In genomic region chr10:120674321-120675045, GRCm38 (mm10) we compare ENCODE assay signal across 18 mouse cellular contexts.
DNase-seq lines count a peak whose midpoint lies in the region; ATAC-seq and TF ChIP-seq lines count a peak whose summit lies in the region.
"Had no signal": no experiment of that assay in that cellular context is flagged by ENCODE, and none has a peak within 500 bp of the region (broad histone marks: within the 10 kb centered on the region; RNA-seq: fewer than 3 reads in every experiment).

No protein-coding gene starts in this region.

- no peak for TF ChIP-seq CTCF in liver, postnatal 0 days (IDR thresholded peaks at IDR 0.05; ENCODE audit: low read depth)
- no peak for TF ChIP-seq CTCF in thymus, adult 2 months (IDR thresholded peaks at IDR 0.05; ENCODE audit: borderline replicate concordance, control insufficient read depth, extremely low read depth, insufficient read depth, low read length, poor library complexity)
- TF ChIP-seq CTCF in kidney, adult 2 months (conservative IDR thresholded peaks at IDR 0.05; ENCODE audit: insufficient read depth, insufficient read length, low read depth, low read length) = no peak

- TF ChIP-seq POLR2A in thymus, adult 2 months (IDR thresholded peaks at IDR 0.05; ENCODE audit: control insufficient read depth, extremely low read depth, insufficient read depth, low read length, poor library complexity) = no peak
- no peak for TF ChIP-seq POLR2A in kidney, adult 2 months (IDR thresholded peaks at IDR 0.05; ENCODE audit: low read depth, low read length)

- peaks cover 8% of the 10 kb centered on the region; the same call in 1 of the 2 replicates for H3K4me1 ChIP-seq in kidney, embryonic 15.5 days
- H3K4me1 ChIP-seq in heart, embryonic 14.5 days (ENCODE audit: control insufficient read depth in 2 of 2, insufficient read depth in 2 of 2, low read length in 2 of 2) = peaks cover 9 to 17% of the 10 kb centered on the region in 2 experiments
- no peaks in the 10 kb centered on the region for H3K4me1 ChIP-seq in liver, postnatal 0 days (ENCODE audit: insufficient read depth)
- no peaks in the 10 kb centered on the region for H3K4me1 ChIP-seq in thymus, adult 2 months (replicated peaks; ENCODE audit: control insufficient read depth, insufficient read depth, low read length)
- no peaks in the 10 kb centered on the region for H3K4me1 ChIP-seq in kidney, adult 2 months (ENCODE audit: control insufficient read depth, insufficient read depth, low read length)
- H3K4me1 ChIP-seq: stomach, embryonic 15.5 days had no signal

- H3K27me3 ChIP-seq in kidney, embryonic 15.5 days = no peaks in the 10 kb centered on the region
- H3K27me3 ChIP-seq in heart, embryonic 14.5 days (ENCODE audit: control insufficient read depth, insufficient read depth, low read length) = no peaks in the 10 kb centered on the region
- H3K27me3 ChIP-seq in liver, postnatal 0 days (ENCODE audit: insufficient read depth, low read length) = no peaks in the 10 kb centered on the region
- H3K27me3 ChIP-seq in thymus, adult 2 months (ENCODE audit: control insufficient read depth, insufficient read depth, low read length) = no peaks in the 10 kb centered on the region
- no peaks in the 10 kb centered on the region; the same call in 1 of the 2 replicates for H3K27me3 ChIP-seq in kidney, adult 2 months (replicated peaks; ENCODE audit: control insufficient read depth, insufficient read depth, low read length)
- H3K27me3 ChIP-seq: stomach, embryonic 15.5 days had no signal

- no peak for ATAC-seq in kidney, embryonic 15.5 days (replicated peaks; ENCODE audit: low FRiP score)
- ATAC-seq in heart, embryonic 14.5 days (ENCODE audit: insufficient number of reproducible peaks, insufficient read depth, low FRiP score, low read depth) = peak; percentile 54; the same call in 1 of the 2 replicates
- peak; percentile 60 for ATAC-seq in liver, postnatal 0 days
- ATAC-seq: hindbrain, embryonic 16.5 days had no signal

- no peaks in the 10 kb centered on the region for H3K9me3 ChIP-seq in kidney, embryonic 15.5 days (replicated peaks)
- H3K9me3 ChIP-seq in heart, embryonic 14.5 days (ENCODE audit: control insufficient read depth, low read length) = no peaks in the 10 kb centered on the region
- no peaks in the 10 kb centered on the region for H3K9me3 ChIP-seq in liver, postnatal 0 days (ENCODE audit: low read length)
- H3K9me3 ChIP-seq: stomach, embryonic 15.5 days had no signal

- no peak overlapping the region for H3K4me3 ChIP-seq in kidney, embryonic 15.5 days (replicated peaks)
- no peak overlapping the region for H3K4me3 ChIP-seq in heart, embryonic 14.5 days (ENCODE audit: control insufficient read depth in 1 of 2, insufficient read depth in 1 of 2, low read depth in 1 of 2, low read length in 2 of 2)
- no peak overlapping the region for H3K4me3 ChIP-seq in liver, postnatal 0 days (ENCODE audit: low read depth, low read length)
- no peak overlapping the region for H3K4me3 ChIP-seq in thymus, adult 2 months (ENCODE audit: control insufficient read depth, insufficient read depth, low read length)
- H3K4me3 ChIP-seq in kidney, adult 2 months (ENCODE audit: insufficient read depth, low read depth, low read length) = no peak overlapping the region
- H3K4me3 ChIP-seq: layer of hippocampus, adult 2 months; stomach, embryonic 15.5 days had no signal

- H3K9ac ChIP-seq in kidney, embryonic 15.5 days = no peak overlapping the region
- no peak overlapping the region for H3K9ac ChIP-seq in heart, embryonic 14.5 days (ENCODE audit: low read length)
- H3K9ac ChIP-seq in liver, postnatal 0 days (replicated peaks) = no peak overlapping the region
- H3K9ac ChIP-seq: stomach, embryonic 15.5 days had no signal

- 60% methylated on average over 10 of the region's 10 CpGs for WGBS in kidney, embryonic 15.5 days
- WGBS in heart, embryonic 14.5 days = 46% methylated on average over 10 of the region's 10 CpGs
- 39% methylated on average over 10 of the region's 10 CpGs for WGBS in liver, postnatal 0 days (ENCODE audit: insufficient replicate concordance)
- WGBS in thymus, adult 2 months = 55% methylated on average over 10 of the region's 10 CpGs
- 63% methylated on average over 10 of the region's 10 CpGs for WGBS in kidney, adult 2 months

- TF ChIP-seq EP300 in liver, postnatal 0 days (IDR thresholded peaks at IDR 0.05; ENCODE audit: low read depth) = peak; percentile 39; the same call in 1 of the 2 replicates

- DNase-seq in kidney, adult 9 months = no peak
- DNase-seq in MEL-GATA-1-ER (ENCODE audit: extremely low read depth, low read depth) = peak; percentile 92
- no peak for DNase-seq in liver, postnatal 0 days
- no peak for DNase-seq in layer of hippocampus, adult 8-10 months (ENCODE audit: low spot score in 2 of 2)
- no peak for DNase-seq in thymus, adult 2 months
- no peak for DNase-seq in kidney, adult 2 months
- DNase-seq: adrenal gland, postnatal 10 days; cerebellum, adult 11-12 months; embryo, embryonic 11 days; kidney, adult 8-10 months; left cerebral cortex, postnatal 4 days; right cerebral cortex, postnatal 4 days; thymus, postnatal 36 days had no signal

- H3K4me2 ChIP-seq in kidney, embryonic 15.5 days = no peak overlapping the region
- H3K4me2 ChIP-seq in heart, embryonic 14.5 days (ENCODE audit: low read length) = peak overlapping the region; percentile 20; the same call in 1 of the 2 replicates
- H3K4me2 ChIP-seq in liver, postnatal 0 days (ENCODE audit: low read depth, low read length) = peak overlapping the region; percentile 35
- H3K4me2 ChIP-seq: stomach, embryonic 15.5 days had no signal

- peak overlapping the region; percentile 13; the same call in 1 of the 2 replicates for H3K27ac ChIP-seq in kidney, embryonic 15.5 days
- peak overlapping the region; percentile 57 to 64 for H3K27ac ChIP-seq in heart, embryonic 14.5 days (replicated peaks in 1 of 2; ENCODE audit: control insufficient read depth in 1 of 2, insufficient read depth in 1 of 2, low read depth in 2 of 2, low read length in 2 of 2)
- H3K27ac ChIP-seq in liver, postnatal 0 days (ENCODE audit: low read depth) = no peak overlapping the region
- H3K27ac ChIP-seq in thymus, adult 2 months (ENCODE audit: control insufficient read depth, insufficient read depth, low read length) = no peak overlapping the region
- H3K27ac ChIP-seq in kidney, adult 2 months (ENCODE audit: insufficient read depth, low read depth, low read length) = no peak overlapping the region
- H3K27ac ChIP-seq: layer of hippocampus, adult 2 months; stomach, embryonic 15.5 days had no signal

- H3K36me3 ChIP-seq in kidney, embryonic 15.5 days = no peaks in the 10 kb centered on the region
- no peaks in the 10 kb centered on the region for H3K36me3 ChIP-seq in heart, embryonic 14.5 days (ENCODE audit: control insufficient read depth, insufficient read depth, low read length)
- H3K36me3 ChIP-seq in liver, postnatal 0 days (replicated peaks; ENCODE audit: insufficient read depth, low read length) = no peaks in the 10 kb centered on the region
- no peaks in the 10 kb centered on the region for H3K36me3 ChIP-seq in thymus, adult 2 months (ENCODE audit: control insufficient read depth, insufficient read depth, low read length)
- no peaks in the 10 kb centered on the region for H3K36me3 ChIP-seq in kidney, adult 2 months (ENCODE audit: control insufficient read depth, insufficient read depth, low read length)
- H3K36me3 ChIP-seq: stomach, embryonic 15.5 days had no signal

Comparison
In these comparisons a context has a peak if more than half of its experiments do, and no peak if none do; other contexts are left out.
1. H3K27ac ChIP-seq: peak in kidney, embryonic 15.5 days (single experiment) and heart, embryonic 14.5 days (2 of 2); none in liver, postnatal 0 days (single experiment), thymus, adult 2 months (single experiment) and kidney, adult 2 months (single experiment).